Mouse (Mus musculus) right cerebral cortex, postnatal 25 days (tissue): ENCODE measurements around the gene Ppm1b.

Source experiments
- DNase-seq: peaks from one replicate; pipeline ENCODE4 v3.0.0; 2022

Gene Ppm1b

DNA sequence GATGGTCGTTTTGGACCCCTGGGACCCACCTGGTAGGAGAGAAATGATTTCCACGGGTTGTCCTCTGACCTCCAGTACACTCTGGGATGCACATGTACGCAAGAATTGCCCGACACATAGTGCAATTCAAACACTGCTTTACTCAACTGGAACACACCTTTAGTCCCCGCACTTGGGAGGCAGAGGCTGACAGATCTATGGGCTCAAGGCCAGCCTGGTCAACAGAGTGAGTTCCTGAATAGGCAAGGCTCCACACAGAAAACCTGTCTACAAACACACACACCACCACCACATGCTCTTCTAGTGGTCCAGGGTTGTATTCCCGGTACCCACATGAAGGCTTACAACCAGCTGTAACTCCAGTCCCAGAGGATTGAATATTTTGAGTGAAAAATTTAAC, 68.6 kb downstream of the Ppm1b start:
- DNase-seq = no peak

DNA sequence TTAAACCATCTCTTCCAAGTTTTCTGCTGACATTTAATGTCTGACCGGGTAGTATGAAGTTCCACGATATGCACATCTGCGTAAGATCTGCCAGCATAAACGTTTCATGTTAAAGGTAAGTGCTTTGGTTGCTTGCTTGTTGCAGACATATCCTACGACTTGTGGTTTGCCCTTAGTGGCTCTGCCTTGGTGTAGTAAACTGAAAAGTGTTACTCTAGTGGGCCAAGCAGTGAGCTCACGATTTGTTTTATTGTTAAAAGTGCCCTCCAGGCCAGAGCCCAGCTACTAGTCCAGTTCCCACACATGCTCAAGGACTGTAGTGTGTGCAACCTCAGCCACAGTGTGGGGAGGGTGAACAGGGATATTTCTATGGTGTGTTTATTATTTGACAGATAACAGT, 69.9 kb downstream of the Ppm1b start:
- no peak for DNase-seq

DNA sequence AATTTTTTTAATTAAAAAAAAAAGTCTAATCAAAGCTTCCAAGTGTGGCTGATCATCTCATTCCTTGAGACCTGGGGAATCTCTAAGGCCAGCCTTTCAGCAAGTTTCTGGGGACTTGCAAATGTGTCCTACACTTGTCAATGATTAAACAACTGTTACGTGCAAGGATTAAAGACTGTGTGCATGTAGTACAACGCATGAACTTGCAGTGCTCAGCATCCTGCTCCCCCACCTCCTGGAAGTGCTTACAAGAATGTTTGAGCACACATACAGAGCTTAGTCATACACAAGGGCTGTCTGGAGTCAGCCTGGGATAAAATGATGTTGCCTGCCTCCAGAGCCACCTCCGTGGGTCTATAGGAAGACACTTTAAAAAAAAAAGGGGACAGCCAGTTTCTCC, 70.7 kb downstream of the Ppm1b start:
- no peak for DNase-seq

DNA sequence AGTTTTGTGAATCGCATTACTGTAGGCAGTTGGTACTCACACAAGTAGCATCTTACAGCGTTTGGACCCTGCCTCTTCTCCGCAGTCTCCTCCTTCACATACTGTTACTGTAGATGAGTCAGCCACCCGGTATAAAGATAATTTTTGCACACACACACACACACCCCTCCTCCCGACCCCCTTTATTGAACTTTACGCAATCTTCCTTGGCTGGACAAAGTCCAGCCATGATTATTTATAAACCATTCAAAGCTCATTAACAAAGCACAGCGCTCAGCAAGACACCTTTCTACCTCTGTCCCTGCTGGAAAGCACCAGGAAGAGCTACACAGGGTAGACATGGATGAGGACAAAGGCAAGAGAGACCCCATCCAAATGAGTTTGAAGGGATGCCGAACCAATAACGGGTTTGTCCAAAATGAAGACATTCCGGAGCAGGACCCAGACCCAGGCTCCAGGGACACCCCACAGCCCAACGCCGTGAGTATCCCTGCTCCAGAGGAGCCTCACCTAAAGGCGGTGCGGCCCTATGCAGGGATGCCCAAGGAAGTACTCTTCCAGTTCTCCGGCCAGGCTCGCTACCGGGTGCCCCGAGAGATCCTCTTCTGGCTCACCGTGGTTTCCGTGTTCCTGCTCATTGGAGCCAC, 71.7 kb downstream of the Ppm1b start, which contains the start of gene Slc3a1:
Gene Slc3a1, plus strand, starts transcription at position 284 of the 647 bp plus-strand sequence.
- no peak for DNase-seq

DNA sequence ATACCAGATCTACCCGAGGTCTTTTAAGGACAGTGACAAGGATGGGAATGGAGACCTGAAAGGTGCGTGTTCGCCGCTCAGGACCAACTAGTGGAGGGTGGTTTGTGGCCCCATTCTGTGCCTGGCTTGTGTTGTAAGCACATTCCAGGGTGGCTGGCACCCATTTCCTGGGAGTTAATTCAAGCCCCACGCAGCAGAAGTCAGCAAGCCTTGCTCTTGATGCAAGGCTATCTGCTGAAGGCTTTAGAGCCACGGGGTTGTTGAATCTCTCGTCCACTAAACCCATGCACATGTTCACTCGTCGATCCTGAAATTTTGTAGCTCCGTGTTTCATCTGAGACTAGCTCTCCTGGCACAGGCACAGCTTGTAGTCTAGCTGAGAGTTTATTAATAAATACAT, 72.3 kb downstream of the Ppm1b start:
- DNase-seq = no peak

DNA sequence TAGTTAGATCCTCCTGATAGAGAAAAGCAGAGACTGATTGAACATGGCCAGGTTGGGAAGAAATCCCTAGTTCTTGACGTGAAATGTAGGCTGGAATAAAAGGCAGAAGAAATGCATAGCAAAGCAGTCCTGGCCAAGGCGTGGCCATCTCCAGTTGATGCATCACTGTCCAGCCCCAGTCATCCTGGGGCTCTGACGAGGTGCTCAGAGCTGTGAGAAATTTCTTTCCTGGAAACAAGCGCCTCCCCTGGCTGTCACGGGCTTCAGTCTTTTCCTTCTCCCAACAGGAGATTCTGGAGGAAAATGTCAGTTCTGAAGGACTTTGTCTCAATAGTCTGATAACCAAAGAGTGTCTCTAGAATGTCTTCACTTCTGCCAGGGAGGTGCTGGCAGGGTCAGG, 74.1 kb downstream of the Ppm1b start:
- DNase-seq = no peak

DNA sequence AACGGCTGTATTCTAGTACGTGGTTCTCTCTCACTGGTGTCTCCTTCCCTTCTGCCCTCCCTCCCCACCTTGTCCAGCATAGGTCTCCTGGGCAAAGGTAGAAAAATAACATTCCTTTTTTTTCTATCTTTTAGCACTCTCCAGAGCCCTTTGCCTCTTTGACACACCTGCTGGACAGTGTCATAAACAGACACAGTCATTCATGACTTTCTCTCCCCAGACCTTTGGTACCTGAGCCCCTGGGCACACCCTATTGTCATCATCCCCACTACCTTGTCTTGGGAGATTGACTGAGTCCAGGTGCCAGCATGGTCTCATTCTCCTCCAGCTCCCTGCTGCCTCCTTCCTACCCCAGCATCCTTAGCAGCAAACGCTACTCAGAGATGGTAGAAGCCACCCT, 76.5 kb downstream of the Ppm1b start:
- no peak for DNase-seq

DNA sequence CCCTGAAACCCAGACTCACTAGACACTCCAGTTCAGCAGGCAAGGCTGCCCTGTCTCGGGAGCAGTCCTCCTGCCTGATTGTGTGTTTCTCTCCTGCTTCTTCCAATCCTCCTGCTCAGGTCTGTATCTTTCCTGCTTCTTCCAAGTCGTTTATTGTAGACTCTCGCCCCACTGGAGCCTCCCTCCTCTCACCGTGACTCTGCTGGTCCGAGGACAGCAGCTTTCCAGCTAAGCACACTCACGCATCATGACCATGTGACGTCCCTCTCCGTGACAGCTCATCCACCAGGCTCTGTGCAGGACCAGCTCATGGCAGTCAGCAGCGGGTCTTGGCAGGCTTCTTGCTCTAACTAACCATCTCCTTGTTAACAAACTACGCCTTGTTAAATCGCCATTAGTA, 77.5 kb downstream of the Ppm1b start:
- peak; percentile 39 for DNase-seq

DNA sequence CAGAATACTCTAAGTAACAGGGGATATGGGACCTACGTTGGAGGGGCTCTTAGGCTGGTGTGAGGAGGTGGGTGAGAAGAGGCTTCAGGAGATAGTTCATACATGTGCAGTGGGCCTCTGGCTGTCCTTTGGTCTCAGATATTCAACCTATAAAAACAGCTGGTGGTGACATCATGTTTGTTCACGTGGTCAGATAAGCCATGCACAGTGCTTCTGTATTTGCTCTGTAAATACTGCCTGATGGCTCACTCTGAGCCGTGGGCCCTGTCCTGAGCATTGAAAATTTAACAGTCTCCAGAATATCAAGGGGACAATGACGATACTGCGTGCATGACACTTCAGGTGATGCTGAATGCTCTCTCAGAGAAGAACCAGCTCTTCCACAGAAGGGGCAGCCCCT, 81.3 kb downstream of the Ppm1b start:
- no peak for DNase-seq

DNA sequence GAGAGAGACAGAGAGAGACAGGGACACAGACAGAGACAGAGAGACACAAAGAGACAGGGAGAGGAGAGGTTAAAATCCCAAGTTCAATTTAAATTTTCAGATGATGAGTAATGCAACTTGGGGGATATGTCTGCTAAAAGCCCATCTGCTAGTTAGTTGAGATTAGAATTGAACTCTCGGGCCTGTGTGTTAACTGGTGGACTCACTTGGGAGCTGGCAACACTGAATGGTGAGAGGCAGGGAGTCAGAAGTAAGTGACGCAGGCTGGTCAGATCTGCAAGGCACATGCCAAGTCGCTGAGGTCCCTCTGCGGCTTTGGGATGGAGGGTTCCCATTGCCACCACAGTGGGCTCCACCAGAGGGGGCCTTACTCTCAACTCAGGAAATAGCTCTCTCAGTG, 81.8 kb downstream of the Ppm1b start:
- DNase-seq = no peak

DNA sequence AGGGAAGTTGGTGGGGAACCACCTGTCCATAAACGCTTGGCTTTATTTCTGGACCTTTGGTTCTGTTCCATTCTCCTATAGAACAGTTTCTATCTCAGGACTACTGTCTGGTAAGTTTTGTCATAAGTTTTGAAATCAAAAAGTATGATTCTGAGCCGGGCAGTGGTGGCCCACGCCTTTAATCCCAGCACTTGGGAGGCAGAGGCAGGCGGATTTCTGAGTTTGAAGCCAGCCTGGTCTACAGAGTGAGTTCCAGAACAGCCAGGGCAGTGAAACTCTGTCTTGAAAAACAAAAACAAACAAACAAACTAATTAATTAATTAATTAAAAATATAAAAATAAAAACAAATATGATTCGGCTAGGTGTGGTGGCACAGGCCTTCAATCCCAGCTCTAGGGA, 82.2 kb downstream of the Ppm1b start:
- no peak for DNase-seq

DNA sequence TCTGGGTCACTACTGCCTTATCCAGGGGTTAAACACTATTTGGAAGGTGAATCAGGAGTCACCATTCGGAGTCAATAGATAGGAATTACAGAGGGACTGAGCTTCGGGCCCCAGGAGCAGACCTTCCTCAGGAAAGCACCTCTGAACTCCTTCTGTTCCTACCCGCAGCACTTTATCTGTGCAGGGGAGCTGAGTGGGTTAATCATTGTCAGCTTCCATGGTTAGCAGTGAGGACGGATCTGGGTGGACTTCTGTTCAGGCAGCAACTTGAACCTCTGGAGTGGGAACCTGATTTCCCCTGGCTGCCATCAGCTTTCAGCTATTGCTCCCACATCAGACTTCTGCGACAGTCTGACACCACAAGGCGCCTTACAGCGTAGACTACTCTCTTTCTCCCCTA, 84.4 kb downstream of the Ppm1b start:
- DNase-seq = no peak

DNA sequence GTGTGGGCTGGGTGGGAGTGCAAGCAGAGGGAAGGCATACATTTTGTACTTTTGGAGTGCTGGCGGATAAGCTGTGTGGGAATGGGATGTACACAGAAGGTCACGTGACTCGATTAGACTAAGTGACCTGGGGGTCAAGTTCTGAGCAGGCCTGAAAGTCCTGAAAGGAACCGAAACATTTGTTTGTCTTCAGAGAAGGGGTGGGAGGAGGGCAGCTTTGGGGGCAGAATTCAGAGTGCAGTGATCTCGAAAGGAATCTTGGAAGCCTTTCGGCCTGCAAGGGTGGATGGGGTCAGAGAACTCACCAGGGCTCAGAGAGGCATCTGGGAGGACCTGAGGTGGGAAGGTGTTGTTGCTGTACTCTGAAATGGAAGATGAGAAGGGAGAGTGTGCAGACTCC, 85.9 kb downstream of the Ppm1b start:
- DNase-seq = no peak

DNA sequence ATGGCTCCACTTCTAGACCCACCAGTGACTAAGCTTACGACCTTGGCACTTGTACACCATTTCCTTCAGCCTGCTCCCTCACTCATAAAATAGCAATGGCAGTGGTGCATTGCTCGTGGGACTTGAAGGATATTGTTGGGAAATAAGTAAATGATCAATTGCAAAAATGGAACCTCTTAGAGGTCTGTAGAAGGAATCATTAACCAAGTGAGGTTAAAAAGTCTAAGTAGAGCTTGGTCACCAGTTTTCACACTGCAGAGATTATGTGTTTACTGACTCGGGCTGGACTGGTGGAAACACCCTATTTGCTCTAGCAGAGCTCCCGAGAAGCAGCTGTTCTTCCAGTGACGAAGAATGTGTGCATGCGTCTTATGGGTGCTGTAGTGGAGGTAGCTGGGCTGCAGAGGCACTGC, 86.9 kb downstream of the Ppm1b start:
- no peak for DNase-seq

DNA sequence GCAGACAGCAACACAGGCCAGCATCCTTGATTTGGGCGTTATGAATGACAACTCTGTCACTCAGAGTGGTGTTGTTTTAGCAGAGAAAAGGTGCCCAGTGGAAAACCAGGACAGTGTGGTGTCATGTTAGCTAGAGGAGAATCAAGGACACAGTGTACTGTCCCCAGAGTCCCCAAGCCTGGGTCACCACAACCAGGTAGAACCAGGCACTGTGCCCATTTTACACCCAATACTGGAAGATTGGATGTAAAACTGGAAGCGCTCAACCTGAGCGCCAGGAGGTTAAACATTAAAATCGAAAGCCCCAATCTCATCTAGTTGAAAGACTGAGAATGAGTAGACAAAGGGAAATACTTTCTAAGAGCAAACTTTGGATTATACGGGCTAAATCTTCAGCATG, 87.9 kb downstream of the Ppm1b start:
- no peak for DNase-seq

DNA sequence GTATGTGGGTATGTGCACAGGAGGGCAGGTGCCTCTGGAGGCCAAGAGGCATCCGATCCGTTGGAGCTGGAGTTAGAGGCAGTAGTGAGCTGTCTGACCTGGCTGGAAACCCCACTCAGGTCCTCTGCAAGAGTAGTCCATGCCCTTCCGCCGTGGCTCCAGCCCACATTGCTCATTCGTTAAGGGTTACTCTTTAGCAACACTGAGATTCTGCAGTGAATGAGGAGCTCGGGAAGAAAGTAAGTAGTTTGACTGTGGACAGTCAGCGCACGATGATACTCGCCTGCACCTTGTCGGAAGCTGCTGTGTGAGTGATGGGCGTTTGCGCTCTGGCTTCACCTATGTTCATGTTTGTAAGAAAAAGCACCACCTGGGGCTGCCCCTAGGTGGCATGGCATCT, 88.6 kb downstream of the Ppm1b start:
- no peak for DNase-seq

DNA sequence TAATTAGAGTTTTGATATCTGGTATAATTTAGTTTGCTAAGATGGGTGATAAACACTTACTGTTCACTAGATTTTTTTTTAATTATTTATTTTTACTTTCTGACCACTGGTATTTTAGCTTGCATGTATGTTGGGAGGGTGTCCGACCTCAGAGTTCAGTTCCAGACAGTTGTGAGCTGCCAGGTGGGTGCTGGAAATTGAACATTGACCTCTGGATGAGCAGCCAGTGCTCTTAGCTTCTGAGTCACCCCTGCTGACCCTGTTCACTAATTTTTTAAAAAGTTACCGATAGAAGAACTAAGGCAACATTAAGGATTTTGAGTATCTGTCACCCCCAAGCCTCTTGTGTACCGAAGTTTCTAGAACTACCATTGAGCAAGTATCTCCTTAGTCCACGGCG, 91.8 kb downstream of the Ppm1b start:
- no peak for DNase-seq

DNA sequence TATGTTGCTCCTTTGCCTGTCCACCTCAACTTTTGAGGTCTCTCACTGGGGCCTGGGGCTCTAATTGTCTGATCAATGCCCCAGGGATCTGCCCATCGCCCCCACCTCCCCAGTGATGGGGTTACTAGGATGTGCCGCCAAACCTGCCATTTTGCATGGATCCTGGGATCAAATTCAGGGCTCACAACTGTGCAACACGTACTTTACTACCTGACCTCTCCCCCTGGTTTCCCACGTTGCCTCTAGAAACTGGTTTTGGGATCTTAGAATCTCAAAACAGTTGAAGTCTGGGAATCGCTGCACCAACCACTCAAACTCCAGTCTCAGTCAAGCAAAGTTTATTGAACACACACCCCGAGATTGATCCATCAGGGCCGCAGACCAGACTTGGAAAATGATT, 101.7 kb downstream of the Ppm1b start:
- no peak for DNase-seq

DNA sequence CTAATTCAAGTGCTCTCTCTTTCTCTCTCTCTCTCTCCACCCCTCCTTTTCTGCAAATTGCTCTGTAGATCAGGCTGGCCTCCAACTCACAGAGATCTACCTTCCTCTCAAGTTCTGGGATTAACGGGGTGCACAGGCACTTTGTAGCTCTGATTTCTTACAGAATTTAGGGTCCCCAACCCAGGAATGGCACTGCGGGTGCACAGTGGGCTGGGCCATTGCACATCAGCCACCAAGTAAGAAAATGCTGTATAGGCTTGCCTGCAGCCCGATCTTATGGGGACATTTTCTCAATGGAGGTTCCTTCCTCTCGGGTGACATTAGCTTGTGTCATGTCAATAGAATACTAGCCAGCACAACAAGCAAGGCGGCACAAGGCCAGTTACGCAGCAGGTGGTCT, 102.6 kb downstream of the Ppm1b start:
- no peak for DNase-seq

DNA sequence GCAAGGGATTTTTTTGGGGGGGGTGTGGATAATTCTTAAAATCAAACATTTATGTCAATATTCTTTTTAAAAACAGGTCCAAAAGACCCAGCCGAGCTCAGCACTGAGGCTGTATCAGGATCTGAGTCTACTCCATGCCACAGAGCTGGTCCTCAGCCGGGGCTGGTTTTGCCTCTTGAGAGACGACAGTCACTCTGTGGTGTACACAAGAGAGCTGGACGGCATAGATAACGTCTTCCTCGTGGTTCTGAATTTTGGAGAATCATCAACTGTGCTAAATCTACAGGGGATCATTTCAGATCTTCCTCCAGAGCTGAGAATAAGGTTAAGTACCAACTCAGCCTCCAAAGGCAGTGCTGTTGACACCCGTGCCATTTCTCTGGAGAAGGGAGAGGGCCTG, 107.0 kb downstream of the Ppm1b start:
- no peak for DNase-seq

DNA sequence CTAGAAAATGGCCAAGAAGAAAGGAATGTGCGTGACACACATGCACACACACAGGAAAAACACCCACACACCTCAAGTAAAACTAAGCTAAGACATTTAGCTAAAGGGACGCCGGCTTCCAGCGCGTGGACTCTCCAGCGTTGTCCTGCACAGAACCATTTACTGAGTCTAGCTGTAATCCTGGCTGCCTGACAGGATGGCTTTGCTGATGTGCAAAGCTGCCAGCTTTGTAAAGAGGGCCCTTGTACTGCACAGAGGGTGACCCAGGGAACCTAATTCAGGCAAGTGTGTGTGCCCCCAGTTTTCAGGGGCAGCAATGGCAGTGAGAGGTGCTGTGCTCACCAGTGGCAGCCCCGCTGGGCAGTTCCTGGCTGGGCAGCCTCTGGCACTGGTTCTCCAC, 110.8 kb downstream of the Ppm1b start:
- no peak for DNase-seq

DNA sequence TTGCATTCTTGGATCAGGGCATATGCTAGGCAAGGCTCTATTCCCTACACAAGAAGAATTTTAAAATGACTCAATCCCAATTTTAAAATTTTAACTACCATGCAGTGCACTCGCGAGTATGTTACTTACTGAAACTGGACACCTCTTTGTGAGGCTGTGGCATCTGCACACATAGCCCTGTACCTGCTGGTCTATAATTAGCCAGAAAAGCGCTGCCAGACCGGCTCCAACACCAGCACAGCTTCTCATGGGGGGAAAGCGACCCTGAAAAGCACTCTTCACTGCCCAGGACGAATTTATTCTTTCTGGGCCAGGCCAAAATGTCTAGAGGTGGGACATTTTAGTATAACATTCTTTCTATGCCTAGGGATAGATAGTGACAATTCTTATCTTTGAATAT, 114.1 kb downstream of the Ppm1b start:
- no peak for DNase-seq

DNA sequence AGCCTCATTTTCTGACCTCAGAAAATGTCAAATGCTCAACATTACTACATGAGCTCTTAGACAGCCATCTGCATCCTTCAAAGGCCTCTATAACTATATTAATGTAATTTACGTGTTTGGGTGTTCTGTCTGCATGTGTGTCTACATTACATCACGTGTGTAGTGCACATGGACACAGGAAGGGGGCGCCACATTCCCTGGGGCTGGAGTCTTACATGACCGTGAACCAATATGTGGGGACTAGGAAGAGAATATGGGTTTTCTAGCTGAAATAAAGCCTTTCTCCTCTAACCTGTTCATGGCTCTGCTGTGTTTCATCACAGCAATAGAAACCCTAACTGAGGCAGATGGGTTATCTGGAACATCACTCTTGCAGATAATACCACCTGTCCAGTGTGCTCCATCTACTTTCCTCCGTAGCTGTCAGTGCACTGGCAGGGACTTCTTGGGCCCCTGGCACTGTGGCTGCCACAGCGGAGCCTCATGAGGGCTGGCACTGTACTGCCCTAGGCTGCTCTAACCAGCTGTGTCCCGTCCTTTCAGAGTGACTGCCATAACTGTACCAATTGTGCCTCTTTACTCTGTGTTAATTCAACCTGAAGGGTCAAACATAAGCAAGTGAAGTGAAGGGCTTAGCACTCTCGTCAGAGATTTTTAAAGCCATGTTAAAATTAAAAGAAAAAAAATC, 114.7 kb downstream of the Ppm1b start:
- no peak for DNase-seq

DNA sequence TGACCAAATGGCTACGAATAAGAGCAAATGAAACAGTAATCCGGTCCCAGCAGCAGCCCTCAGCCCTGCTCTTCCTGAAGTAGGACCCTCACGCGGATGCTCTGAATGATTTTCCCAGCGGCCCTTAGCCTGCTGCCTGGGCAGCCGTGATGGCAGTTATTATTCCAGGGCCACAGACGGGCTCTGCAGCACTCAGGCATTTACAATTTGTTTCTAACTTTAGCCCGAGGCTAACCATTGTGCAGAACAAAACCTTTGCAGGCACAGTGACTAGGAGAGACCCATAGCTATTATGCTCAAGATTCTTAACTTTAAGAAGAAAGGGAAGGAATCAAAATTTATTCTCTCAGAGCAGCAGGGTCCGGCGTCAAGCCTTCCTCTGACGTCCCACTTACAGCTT, 115.8 kb downstream of the Ppm1b start:
- DNase-seq = no peak

DNA sequence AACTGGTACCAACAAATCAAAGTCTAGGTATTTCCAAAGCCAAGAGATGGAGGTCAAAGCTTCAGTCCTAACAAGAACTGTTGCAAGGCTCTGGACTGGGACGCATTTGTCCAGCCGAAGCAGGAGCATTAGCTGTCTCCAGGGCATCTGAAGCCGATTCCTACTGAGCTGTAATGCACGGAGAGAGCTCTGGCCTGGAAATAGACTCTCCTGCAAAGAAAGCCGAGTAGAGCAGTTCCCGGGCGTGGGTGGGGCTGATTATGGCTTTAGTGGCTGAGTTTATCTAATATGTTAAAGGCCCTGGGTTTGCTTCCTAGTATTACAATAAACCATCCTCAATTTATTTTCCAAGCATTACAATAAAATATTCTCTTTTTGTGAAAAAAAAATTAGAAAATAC, 116.7 kb downstream of the Ppm1b start:
- no peak for DNase-seq
